Mouse (Mus musculus): ENCODE data around the gene Vsig4. TPM values are rescaled to one million over a fixed set of nuclear protein-coding genes. Genes with fewer than 3 reads are reported as not detected.

Vsig4 gene
- not detected in 2 replicates for polyA plus RNA-seq (2014; fragmentation: Nextera tagmentation; extraction: Ambion mirVana)

GRCm38 (mm10) chrX:96293338-96293737 is at the start of gene Vsig4:
Gene Vsig4, minus strand, starts transcription at chrX:96293438.
- no peak within 1 kb of the TSS for H3K9ac ChIP-seq (replicated peaks; ENCODE audit: low read depth, low read length)
- H3K36me3 ChIP-seq (ENCODE audit: control insufficient read depth, insufficient read depth, low read length) = no peaks in the 10 kb centered on the region
- ATAC-seq (ENCODE audit: low read depth) = no peak
- no peaks in the 10 kb centered on the region for H3K9me3 ChIP-seq (ENCODE audit: control insufficient read depth, low read length)
- no peak within 1 kb of the TSS for H3K4me2 ChIP-seq (ENCODE audit: low read depth, low read length)
- H3K27ac ChIP-seq (ENCODE audit: low read depth, low read length) = no peak within 1 kb of the TSS
- H3K4me3 ChIP-seq (ENCODE audit: low read depth, low read length) = no peak within 1 kb of the TSS
- H3K4me1 ChIP-seq (ENCODE audit: control insufficient read depth, insufficient read depth, low read length) = no peaks in the 10 kb centered on the region
- no peaks in the 10 kb centered on the region for H3K27me3 ChIP-seq (ENCODE audit: control insufficient read depth, insufficient read depth, low read length)
- 91% methylated on average over 3 of the region's 3 CpGs for WGBS

- no peaks in the 10 kb centered on the region for H3K4me1 ChIP-seq (ENCODE audit: control insufficient read depth, insufficient read depth, low read length)
- WGBS = 81% methylated on average over 2 of the region's 2 CpGs
- H3K9ac ChIP-seq (replicated peaks; ENCODE audit: low read depth, low read length) = no peak overlapping the region
- no peaks in the 10 kb centered on the region for H3K36me3 ChIP-seq (ENCODE audit: control insufficient read depth, insufficient read depth, low read length)
- no peak overlapping the region for H3K27ac ChIP-seq (ENCODE audit: low read depth, low read length)
- no peaks in the 10 kb centered on the region for H3K9me3 ChIP-seq (ENCODE audit: control insufficient read depth, low read length)
- no peaks in the 10 kb centered on the region for H3K27me3 ChIP-seq (ENCODE audit: control insufficient read depth, insufficient read depth, low read length)
- no peak overlapping the region for H3K4me3 ChIP-seq (ENCODE audit: low read depth, low read length)
- no peak for ATAC-seq (ENCODE audit: low read depth)
- H3K4me2 ChIP-seq (ENCODE audit: low read depth, low read length) = no peak overlapping the region
Measured at GRCm38 (mm10) chrX:96339108-96339507, 45.9 kb upstream of the Vsig4 start.

DNA sequence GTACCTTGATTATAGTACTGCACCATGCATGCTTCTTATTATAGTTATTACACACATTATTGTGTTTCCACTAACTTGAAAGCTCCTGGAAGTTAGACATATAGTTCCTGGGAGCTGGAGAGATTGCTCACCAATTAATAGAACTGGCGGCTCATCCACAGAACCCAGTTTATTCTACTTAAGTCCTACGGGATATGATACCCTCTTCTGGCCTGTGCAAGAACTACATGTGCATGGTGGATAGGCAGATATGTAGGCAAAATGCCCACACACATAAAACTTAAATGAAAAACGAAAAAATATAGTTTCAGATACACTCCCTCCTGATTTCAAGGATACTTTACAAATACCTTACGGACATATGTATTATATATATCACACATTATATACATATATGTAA is 36.5 kb upstream of the Vsig4 start:
- Histone ChIP-seq H3K9ac (replicated peaks; ENCODE audit: low read depth, low read length) (no peak overlapping the region), H3K4me1 (ENCODE audit: control insufficient read depth, insufficient read depth, low read length) (no peaks in the 10 kb centered on the region), H3K27me3 (ENCODE audit: control insufficient read depth, insufficient read depth, low read length) (no peaks in the 10 kb centered on the region), H3K9me3 (ENCODE audit: control insufficient read depth, low read length) (no peaks in the 10 kb centered on the region), H3K36me3 (ENCODE audit: control insufficient read depth, insufficient read depth, low read length) (no peaks in the 10 kb centered on the region), H3K4me2 (ENCODE audit: low read depth, low read length) (no peak overlapping the region), H3K27ac (ENCODE audit: low read depth, low read length) (no peak overlapping the region), H3K4me3 (ENCODE audit: low read depth, low read length) (no peak overlapping the region)
- WGBS = 46% methylated on average over 4 of the region's 4 CpGs
- no peak for ATAC-seq (ENCODE audit: low read depth)

DNA sequence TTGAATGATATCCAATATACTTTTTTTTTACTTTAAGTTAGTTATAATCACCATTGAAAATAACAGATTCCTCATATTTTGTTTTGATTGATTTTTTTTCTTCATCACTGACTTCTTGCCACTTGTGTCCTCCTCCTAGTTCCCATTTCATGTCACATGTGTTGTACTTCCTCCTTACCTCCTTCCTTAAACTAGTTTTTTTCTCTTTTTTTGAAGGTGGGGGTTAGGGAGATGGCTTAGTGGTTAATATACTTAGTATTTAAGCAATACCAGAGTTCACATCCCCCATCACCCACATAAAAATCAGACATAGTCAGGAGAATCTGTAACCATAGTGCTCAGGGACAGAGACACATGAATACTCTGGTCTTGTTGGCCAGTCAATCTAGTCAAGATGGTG is 36.7 kb downstream of the Vsig4 start:
- no peak overlapping the region for H3K27ac ChIP-seq (ENCODE audit: low read depth, low read length)
- H3K4me2 ChIP-seq (ENCODE audit: low read depth, low read length) = no peak overlapping the region
- no peaks in the 10 kb centered on the region for H3K9me3 ChIP-seq (ENCODE audit: control insufficient read depth, low read length)
- H3K36me3 ChIP-seq (ENCODE audit: control insufficient read depth, insufficient read depth, low read length) = no peaks in the 10 kb centered on the region
- H3K27me3 ChIP-seq (ENCODE audit: control insufficient read depth, insufficient read depth, low read length) = no peaks in the 10 kb centered on the region
- no peaks in the 10 kb centered on the region for H3K4me1 ChIP-seq (ENCODE audit: control insufficient read depth, insufficient read depth, low read length)
- no peak overlapping the region for H3K4me3 ChIP-seq (ENCODE audit: low read depth, low read length)
- H3K9ac ChIP-seq (replicated peaks; ENCODE audit: low read depth, low read length) = no peak overlapping the region
- ATAC-seq (ENCODE audit: low read depth) = no peak

- Histone ChIP-seq H3K4me1 (ENCODE audit: control insufficient read depth, insufficient read depth, low read length) (no peaks in the 10 kb centered on the region), H3K4me2 (ENCODE audit: low read depth, low read length) (no peak overlapping the region), H3K27ac (ENCODE audit: low read depth, low read length) (no peak overlapping the region), H3K4me3 (ENCODE audit: low read depth, low read length) (no peak overlapping the region), H3K9me3 (ENCODE audit: control insufficient read depth, low read length) (no peaks in the 10 kb centered on the region), H3K27me3 (ENCODE audit: control insufficient read depth, insufficient read depth, low read length) (no peaks in the 10 kb centered on the region), H3K9ac (replicated peaks; ENCODE audit: low read depth, low read length) (no peak overlapping the region), H3K36me3 (ENCODE audit: control insufficient read depth, insufficient read depth, low read length) (no peaks in the 10 kb centered on the region)
- WGBS = 50% methylated on average over 2 of the region's 2 CpGs
- ATAC-seq (ENCODE audit: low read depth) = no peak
Measured at GRCm38 (mm10) chrX:96239644-96240043, 53.6 kb downstream of the Vsig4 start.

- no peak overlapping the region for H3K9ac ChIP-seq (replicated peaks; ENCODE audit: low read depth, low read length)
- no peak overlapping the region for H3K27ac ChIP-seq (ENCODE audit: low read depth, low read length)
- no peaks in the 10 kb centered on the region for H3K4me1 ChIP-seq (ENCODE audit: control insufficient read depth, insufficient read depth, low read length)
- no peak overlapping the region for H3K4me3 ChIP-seq (ENCODE audit: low read depth, low read length)
- 97% methylated on average over 1 of the region's 1 CpGs for WGBS
- no peaks in the 10 kb centered on the region for H3K36me3 ChIP-seq (ENCODE audit: control insufficient read depth, insufficient read depth, low read length)
- no peak for ATAC-seq (ENCODE audit: low read depth)
- H3K4me2 ChIP-seq (ENCODE audit: low read depth, low read length) = no peak overlapping the region
- no peaks in the 10 kb centered on the region for H3K9me3 ChIP-seq (ENCODE audit: control insufficient read depth, low read length)
- H3K27me3 ChIP-seq (ENCODE audit: control insufficient read depth, insufficient read depth, low read length) = no peaks in the 10 kb centered on the region
Measured at GRCm38 (mm10) chrX:96239037-96239436, 54.2 kb downstream of the Vsig4 start.

DNA sequence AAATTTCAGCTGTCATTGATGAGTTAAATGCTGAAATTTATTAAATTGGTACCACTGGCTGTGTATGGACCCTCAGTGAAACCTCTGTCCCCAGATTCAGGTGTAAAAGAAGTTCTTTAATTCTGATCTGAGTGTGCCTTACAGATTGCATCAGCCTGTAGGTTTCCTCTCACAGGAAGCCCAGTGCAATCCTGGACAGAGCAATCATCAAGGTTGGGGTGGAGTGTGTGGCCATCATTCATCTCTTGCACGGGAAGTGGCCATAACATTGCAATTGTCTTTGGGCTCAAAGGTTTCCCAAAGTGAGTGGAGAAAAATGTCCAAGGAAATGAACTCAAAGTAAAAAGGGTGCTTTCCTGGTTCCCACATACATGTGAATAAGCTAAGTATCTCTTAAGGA is 57.5 kb downstream of the Vsig4 start:
- Histone ChIP-seq H3K27ac (ENCODE audit: low read depth, low read length) (no peak overlapping the region), H3K36me3 (ENCODE audit: control insufficient read depth, insufficient read depth, low read length) (no peaks in the 10 kb centered on the region), H3K27me3 (ENCODE audit: control insufficient read depth, insufficient read depth, low read length) (no peaks in the 10 kb centered on the region), H3K9ac (replicated peaks; ENCODE audit: low read depth, low read length) (no peak overlapping the region), H3K9me3 (ENCODE audit: control insufficient read depth, low read length) (no peaks in the 10 kb centered on the region), H3K4me1 (ENCODE audit: control insufficient read depth, insufficient read depth, low read length) (no peaks in the 10 kb centered on the region), H3K4me2 (ENCODE audit: low read depth, low read length) (no peak overlapping the region), H3K4me3 (ENCODE audit: low read depth, low read length) (no peak overlapping the region)
- 88% methylated on average over 1 of the region's 1 CpGs for WGBS
- ATAC-seq (ENCODE audit: low read depth) = no peak

- H3K27me3 ChIP-seq (ENCODE audit: control insufficient read depth, insufficient read depth, low read length) = no peaks in the 10 kb centered on the region
- no peak overlapping the region for H3K9ac ChIP-seq (replicated peaks; ENCODE audit: low read depth, low read length)
- H3K27ac ChIP-seq (ENCODE audit: low read depth, low read length) = no peak overlapping the region
- H3K4me3 ChIP-seq (ENCODE audit: low read depth, low read length) = no peak overlapping the region
- H3K4me1 ChIP-seq (ENCODE audit: control insufficient read depth, insufficient read depth, low read length) = no peaks in the 10 kb centered on the region
- no peaks in the 10 kb centered on the region for H3K36me3 ChIP-seq (ENCODE audit: control insufficient read depth, insufficient read depth, low read length)
- no peak overlapping the region for H3K4me2 ChIP-seq (ENCODE audit: low read depth, low read length)
- H3K9me3 ChIP-seq (ENCODE audit: control insufficient read depth, low read length) = no peaks in the 10 kb centered on the region
- no peak for ATAC-seq (ENCODE audit: low read depth)
Measured at GRCm38 (mm10) chrX:96227030-96227429, 66.2 kb downstream of the Vsig4 start.

DNA sequence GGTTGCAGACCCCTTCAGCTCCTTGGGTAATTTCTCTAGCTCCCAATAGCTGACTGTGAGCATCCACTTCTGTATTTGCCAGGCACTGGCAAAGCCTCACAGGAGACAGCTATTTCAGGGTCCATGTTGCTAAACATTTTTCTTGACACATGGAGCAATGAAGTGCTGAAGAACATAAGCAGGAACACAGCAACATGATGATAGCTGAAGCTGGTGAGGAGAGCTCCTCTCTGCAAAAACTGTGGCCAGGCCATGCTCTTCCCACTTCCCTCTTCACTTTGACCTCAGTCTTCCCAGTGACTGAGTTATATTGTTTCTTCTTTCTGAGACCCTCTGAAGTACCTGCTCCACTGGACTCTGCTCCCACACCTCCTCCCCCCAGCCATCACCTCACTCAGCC is 67.8 kb downstream of the Vsig4 start:
- H3K27ac ChIP-seq (ENCODE audit: low read depth, low read length) = no peak overlapping the region
- H3K4me2 ChIP-seq (ENCODE audit: low read depth, low read length) = no peak overlapping the region
- H3K27me3 ChIP-seq (ENCODE audit: control insufficient read depth, insufficient read depth, low read length) = no peaks in the 10 kb centered on the region
- H3K36me3 ChIP-seq (ENCODE audit: control insufficient read depth, insufficient read depth, low read length) = no peaks in the 10 kb centered on the region
- H3K9me3 ChIP-seq (ENCODE audit: control insufficient read depth, low read length) = no peaks in the 10 kb centered on the region
- no peak overlapping the region for H3K9ac ChIP-seq (replicated peaks; ENCODE audit: low read depth, low read length)
- no peaks in the 10 kb centered on the region for H3K4me1 ChIP-seq (ENCODE audit: control insufficient read depth, insufficient read depth, low read length)
- H3K4me3 ChIP-seq (ENCODE audit: low read depth, low read length) = no peak overlapping the region
- ATAC-seq (ENCODE audit: low read depth) = no peak

DNA sequence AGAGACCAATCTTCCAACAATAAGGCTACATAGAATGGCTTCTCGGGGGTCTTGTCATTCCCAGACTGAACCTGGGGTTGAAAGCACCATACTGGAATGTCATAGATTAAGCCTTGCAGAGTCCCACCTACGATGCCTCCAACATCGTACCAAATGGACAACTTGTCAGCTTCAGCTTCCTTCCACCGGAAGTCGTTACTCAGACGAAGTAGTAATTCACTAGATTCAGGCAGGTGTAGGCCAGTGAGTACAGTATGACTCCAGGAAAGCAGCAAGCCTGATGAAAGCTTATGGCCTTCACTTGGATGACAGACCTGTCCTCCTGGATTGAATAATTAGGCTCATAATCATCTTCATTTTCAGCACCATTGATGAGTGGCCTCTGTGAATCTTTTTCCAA is 69.0 kb downstream of the Vsig4 start:
- Histone ChIP-seq H3K4me3 (ENCODE audit: low read depth, low read length) (no peak overlapping the region), H3K36me3 (ENCODE audit: control insufficient read depth, insufficient read depth, low read length) (no peaks in the 10 kb centered on the region), H3K9me3 (ENCODE audit: control insufficient read depth, low read length) (no peaks in the 10 kb centered on the region), H3K27ac (ENCODE audit: low read depth, low read length) (no peak overlapping the region), H3K9ac (replicated peaks; ENCODE audit: low read depth, low read length) (no peak overlapping the region), H3K4me1 (ENCODE audit: control insufficient read depth, insufficient read depth, low read length) (no peaks in the 10 kb centered on the region), H3K27me3 (ENCODE audit: control insufficient read depth, insufficient read depth, low read length) (no peaks in the 10 kb centered on the region), H3K4me2 (ENCODE audit: low read depth, low read length) (no peak overlapping the region)
- ATAC-seq (ENCODE audit: low read depth) = no peak
- 87% methylated on average over 6 of the region's 6 CpGs for WGBS
